Mouse (Mus musculus): ENCODE data around the gene Cort.

The Cort gene

GRCm38 (mm10) chr4:149155711-149156110 is 29.1 kb upstream of the Cort start:
- ChIA-PET POLR2A (interaction anchor here in 2 of 4 experiments (1.1 to 4.1 kb wide), 6 partner anchors 8 to 27 kb away, joined by 3 to 18 read pairs (median 10); partner anchors contain the start of gene Pgd (in 2 of the 2)), CTCF (interaction anchor here in 1 of 4 experiments (0.9 to 3.2 kb wide), 7 partner anchors 10 to 934 kb away, joined by 3 to 21 read pairs (median 3); no protein-coding TSS in a partner anchor)

- ChIA-PET POLR2A (interaction anchor here in 2 of 4 experiments (0.7 to 2.4 kb wide), 8 partner anchors 9 to 27 kb away, joined by 3 to 14 read pairs (median 4); partner anchors contain the start of gene Pgd (in 2 of the 2)), CTCF (interaction anchor here in 3 of 4 experiments (0.6 to 3.2 kb wide), 15 partner anchors 10 to 935 kb away, joined by 3 to 21 read pairs (median 3); partner anchors contain the start of gene Kif1b (in 1 of the 3))
Measured at GRCm38 (mm10) chr4:149154859-149155258, 28.3 kb upstream of the Cort start.

- POLR2A ChIA-PET: no interaction called here
- CTCF ChIA-PET: no interaction called here
Measured at GRCm38 (mm10) chr4:149150721-149151120, 24.2 kb upstream of the Cort start.

- CTCF ChIA-PET: no interaction called here
- POLR2A ChIA-PET: no interaction called here
Measured at GRCm38 (mm10) chr4:149150256-149150655, 23.7 kb upstream of the Cort start.

- CTCF ChIA-PET: interaction anchor here in 1 of 4 experiments (1.0 kb wide), 1 partner anchor 10 kb away, joined by 3 read pairs; no protein-coding TSS in a partner anchor
- POLR2A ChIA-PET: no interaction called here
Measured at GRCm38 (mm10) chr4:149149611-149150010, 23.0 kb upstream of the Cort start.

GRCm38 (mm10) chr4:149149196-149149595 is 22.6 kb upstream of the Cort start:
- POLR2A ChIA-PET: interaction anchor here in 3 of 4 experiments (0.6 to 2.5 kb wide), 4 partner anchors 8 to 457 kb away, joined by 3 to 11 read pairs (median 3); no protein-coding TSS in a partner anchor
- CTCF ChIA-PET: interaction anchor here in 1 of 4 experiments (1.0 kb wide), 1 partner anchor 11 kb away, joined by 3 read pairs; no protein-coding TSS in a partner anchor

GRCm38 (mm10) chr4:149148084-149148483 is 21.5 kb upstream of the Cort start:
- CTCF ChIA-PET: interaction anchor here in 3 of 4 experiments (0.6 to 1.5 kb wide), 4 partner anchors 23 to 401 kb away, joined by 3 to 6 read pairs (median 3); partner anchors contain the start of gene Kif1b (in 1 of the 3)
- POLR2A ChIA-PET: interaction anchor here (0.6 to 3.3 kb wide), 22 partner anchors 9 to 497 kb away, joined by 3 to 18 read pairs (median 4); partner anchors contain the start of genes Pgd (in 3 of the 4) and Cenps (in 1 of the 4)

- POLR2A ChIA-PET: interaction anchor here (0.5 to 3.3 kb wide), 20 partner anchors 9 to 497 kb away, joined by 3 to 18 read pairs (median 4); partner anchors contain the start of genes Pgd (in 2 of the 4) and Cenps (in 1 of the 4)
Measured at GRCm38 (mm10) chr4:149147528-149147927, 21.0 kb upstream of the Cort start.

GRCm38 (mm10) chr4:149145151-149145550 is 18.6 kb upstream of the Cort start:
- POLR2A ChIA-PET: interaction anchor here in 3 of 4 experiments (0.6 to 1.2 kb wide), 12 partner anchors 8 to 311 kb away, joined by 3 to 6 read pairs (median 4); no protein-coding TSS in a partner anchor
- CTCF ChIA-PET: interaction anchor here (0.5 to 2.5 kb wide), 31 partner anchors 8 to 463 kb away, joined by 3 to 25 read pairs (median 4); partner anchors contain the start of gene Kif1b (in 2 of the 4)

More at GRCm38 (mm10) chr4:149147528-149147927, 21.0 kb upstream of the Cort start:
- CTCF ChIA-PET: interaction anchor here in 3 of 4 experiments (0.6 to 1.5 kb wide), 5 partner anchors 18 to 401 kb away, joined by 3 to 6 read pairs (median 3); partner anchors contain the start of gene Kif1b (in 1 of the 3)

GRCm38 (mm10) chr4:149144459-149144858 is 17.9 kb upstream of the Cort start:
- ChIA-PET CTCF (interaction anchor here (0.5 to 2.5 kb wide), 90 partner anchors 8 to 1187 kb away, joined by 3 to 25 read pairs (median 4); partner anchors contain the start of genes Kif1b (in 2 of the 4), Pgd (in 1 of the 4) and Srm (in 1 of the 4)), POLR2A (interaction anchor here in 3 of 4 experiments (0.5 to 1.9 kb wide), 22 partner anchors 9 to 518 kb away, joined by 3 to 10 read pairs (median 4); partner anchors contain the start of gene Tardbp (in 1 of the 3))

GRCm38 (mm10) chr4:149143594-149143993 is 17.0 kb upstream of the Cort start:
- CTCF ChIA-PET: interaction anchor here (0.6 to 2.5 kb wide), 35 partner anchors 9 to 698 kb away, joined by 3 to 25 read pairs (median 4); no protein-coding TSS in a partner anchor
- POLR2A ChIA-PET: interaction anchor here in 2 of 4 experiments (1.1 to 1.9 kb wide), 3 partner anchors 22 to 165 kb away, joined by 5 to 6 read pairs (median 6); no protein-coding TSS in a partner anchor

GRCm38 (mm10) chr4:149138515-149138914 is 12.0 kb upstream of the Cort start:
- CTCF ChIA-PET: no interaction called here
- POLR2A ChIA-PET: no interaction called here

- POLR2A ChIA-PET: interaction anchor here in 3 of 4 experiments (0.5 to 2.3 kb wide), 13 partner anchors 9 to 346 kb away, joined by 3 to 13 read pairs (median 4); partner anchors contain the start of gene Kif1b (in 1 of the 3)
- CTCF ChIA-PET: interaction anchor here in 3 of 4 experiments (0.8 to 2.2 kb wide), 7 partner anchors 7 to 83 kb away, joined by 3 to 7 read pairs (median 3); partner anchors contain the start of gene Cort (in 1 of the 3)
Measured at GRCm38 (mm10) chr4:149136982-149137770, 10.6 kb upstream of the Cort start, which contains the start of gene Cenps. Gene Cenps (minus strand): TSS chr4:149137629.

- CTCF ChIA-PET: interaction anchor here in 3 of 4 experiments (0.5 to 2.2 kb wide), 7 partner anchors 8 to 423 kb away, joined by 3 to 7 read pairs (median 3); partner anchors contain the start of gene Cort (in 1 of the 3)
- POLR2A ChIA-PET: interaction anchor here in 3 of 4 experiments (0.9 to 2.3 kb wide), 9 partner anchors 8 to 33 kb away, joined by 3 to 13 read pairs (median 4); no protein-coding TSS in a partner anchor
Measured at GRCm38 (mm10) chr4:149136116-149136850, 9.7 kb upstream of the Cort start.

- POLR2A ChIA-PET: interaction anchor here in 2 of 4 experiments (0.6 to 2.2 kb wide), 12 partner anchors 8 to 975 kb away, joined by 3 to 5 read pairs (median 3); partner anchors contain the start of gene Tardbp (in 1 of the 2)
- CTCF ChIA-PET: interaction anchor here in 2 of 4 experiments (0.6 to 1.9 kb wide), 2 partner anchors 11 to 17 kb away, joined by 3 to 7 read pairs; no protein-coding TSS in a partner anchor
Measured at GRCm38 (mm10) chr4:149133395-149133794, 6.8 kb upstream of the Cort start.

GRCm38 (mm10) chr4:149131789-149132565 is 5.4 kb upstream of the Cort start:
- POLR2A ChIA-PET: interaction anchor here in 3 of 4 experiments (0.6 to 2.2 kb wide), 4 partner anchors 9 to 161 kb away, joined by 3 to 4 read pairs (median 4); partner anchors contain the start of gene Dffa (in 1 of the 3)
- CTCF ChIA-PET: interaction anchor here in 3 of 4 experiments (0.6 to 3.3 kb wide), 4 partner anchors 12 to 451 kb away, joined by 3 to 10 read pairs (median 4); no protein-coding TSS in a partner anchor
